In genomic region chr3:20155476-20155875, GRCm38 (mm10) we compare ENCODE assay signal across 8 mouse cellular contexts. TPM values are rescaled to one million over a fixed set of nuclear protein-coding genes. Genes with fewer than 3 reads are reported as not detected.
A peak's percentile ranks its signal among the peaks of the same experiment; 100 is the strongest.
DNase-seq lines count a peak whose midpoint lies in the region; ATAC-seq and TF ChIP-seq lines count a peak whose summit lies in the region.

No protein-coding gene starts in this region.

- H3K9ac ChIP-seq in heart, embryonic 14.5 days (ENCODE audit: low read length) = peak overlapping the region; percentile 99
- no peak overlapping the region for H3K9ac ChIP-seq in intestine, embryonic 14.5 days (ENCODE audit: low read length)
- no peak overlapping the region for H3K9ac ChIP-seq in midbrain, embryonic 13.5 days (replicated peaks)

- H3K27me3 ChIP-seq in heart, embryonic 14.5 days (ENCODE audit: control insufficient read depth, insufficient read depth, low read length) = no peaks in the 10 kb centered on the region
- no peaks in the 10 kb centered on the region for H3K27me3 ChIP-seq in intestine, embryonic 14.5 days (replicated peaks; ENCODE audit: control insufficient read depth, insufficient read depth, low read length)
- H3K27me3 ChIP-seq in midbrain, embryonic 13.5 days = peaks cover 5% of the 10 kb centered on the region; the same call in 1 of the 2 replicates

- H3K4me2 ChIP-seq in heart, embryonic 14.5 days (ENCODE audit: low read length) = peak overlapping the region; percentile 61
- peak overlapping the region; percentile 74 for H3K4me2 ChIP-seq in intestine, embryonic 14.5 days (ENCODE audit: low read length)
- peak overlapping the region; percentile 84 for H3K4me2 ChIP-seq in midbrain, embryonic 13.5 days (replicated peaks)

- 71% methylated on average over 6 of the region's 6 CpGs for WGBS in heart, embryonic 14.5 days
- WGBS in intestine, embryonic 14.5 days = 81% methylated on average over 6 of the region's 6 CpGs
- WGBS in midbrain, embryonic 13.5 days = 90% methylated on average over 6 of the region's 6 CpGs

- ATAC-seq in heart, embryonic 14.5 days (ENCODE audit: insufficient number of reproducible peaks, insufficient read depth, low FRiP score, low read depth) = no peak
- no peak for ATAC-seq in intestine, embryonic 14.5 days (replicated peaks; ENCODE audit: low FRiP score, low TSS enrichment, low read depth)
- ATAC-seq in midbrain, embryonic 13.5 days = no peak

- peaks cover 0 to 12% of the 10 kb centered on the region in 2 experiments; a peak in 2 of 4 replicates for H3K4me1 ChIP-seq in heart, embryonic 14.5 days (ENCODE audit: control insufficient read depth in 2 of 2, insufficient read depth in 2 of 2, low read length in 2 of 2)
- peaks cover 2% of the 10 kb centered on the region; the same call in 1 of the 2 replicates for H3K4me1 ChIP-seq in cortical plate, adult 2 months (ENCODE audit: control insufficient read depth, insufficient read depth, low read length)
- peaks cover 4% of the 10 kb centered on the region; the same call in 1 of the 2 replicates for H3K4me1 ChIP-seq in intestine, embryonic 14.5 days (replicated peaks; ENCODE audit: control insufficient read depth, insufficient read depth, low read length)
- peaks cover 8% of the 10 kb centered on the region; the same call in 1 of the 2 replicates for H3K4me1 ChIP-seq in midbrain, embryonic 13.5 days (replicated peaks)

- DNase-seq in heart, postnatal 25 days (ENCODE audit: low spot score) = no peak
- no peak for DNase-seq in intestine, embryonic 14.5 days (ENCODE audit: low spot score)
- no peak for DNase-seq in spleen, adult 12 weeks (ENCODE audit: low spot score)
- DNase-seq in gastrocnemius, postnatal 10 days = no peak
- DNase-seq in adipocyte (ENCODE audit: low spot score) = no peak

- peak overlapping the region in 1 of 2 experiments; percentile 94; a peak in 2 of 4 replicates for H3K4me3 ChIP-seq in heart, embryonic 14.5 days (ENCODE audit: control insufficient read depth in 1 of 2, insufficient read depth in 1 of 2, low read depth in 1 of 2, low read length in 2 of 2)
- peak overlapping the region; percentile 64; the same call in 1 of the 2 replicates for H3K4me3 ChIP-seq in cortical plate, adult 2 months (ENCODE audit: insufficient read depth, low read length)
- H3K4me3 ChIP-seq in intestine, embryonic 14.5 days (ENCODE audit: low read depth, low read length) = peak overlapping the region; percentile 77; the same call in 1 of the 2 replicates
- H3K4me3 ChIP-seq in midbrain, embryonic 13.5 days (replicated peaks) = peak overlapping the region; percentile 56; the same call in 1 of the 2 replicates

- intact Hi-C loops in heart, postnatal 25 days (cut with DNase I) = loop anchor here (10.0 kb wide), 1 partner anchor 531 kb away; the partner anchor contains the start of gene 1700064H15Rik

- no peak for TF ChIP-seq POLR2A in cortical plate, adult 2 months (IDR thresholded peaks at IDR 0.05; ENCODE audit: extremely low read depth, insufficient read depth, low read length)

- H3K36me3 ChIP-seq in heart, embryonic 14.5 days (ENCODE audit: control insufficient read depth, insufficient read depth, low read length) = peaks cover 23% of the 10 kb centered on the region
- H3K36me3 ChIP-seq in intestine, embryonic 14.5 days (ENCODE audit: control insufficient read depth, insufficient read depth, low read length) = no peaks in the 10 kb centered on the region
- no peaks in the 10 kb centered on the region for H3K36me3 ChIP-seq in midbrain, embryonic 13.5 days

- no peak for TF ChIP-seq CTCF in cortical plate, adult 2 months (IDR thresholded peaks at IDR 0.05; ENCODE audit: extremely low read depth, insufficient read depth, low read length)

- H3K27ac ChIP-seq in heart, embryonic 14.5 days (replicated peaks in 1 of 2; ENCODE audit: control insufficient read depth in 1 of 2, insufficient read depth in 1 of 2, low read depth in 2 of 2, low read length in 2 of 2) = peak overlapping the region in 1 of 2 experiments; percentile 96; a peak in 2 of 4 replicates
- H3K27ac ChIP-seq in cortical plate, adult 2 months (ENCODE audit: insufficient read depth, low read length) = no peak overlapping the region
- H3K27ac ChIP-seq in intestine, embryonic 14.5 days (ENCODE audit: low read depth) = no peak overlapping the region
- H3K27ac ChIP-seq in midbrain, embryonic 13.5 days = no peak overlapping the region

- peaks cover 13% of the 10 kb centered on the region for H3K9me3 ChIP-seq in heart, embryonic 14.5 days (ENCODE audit: control insufficient read depth, low read length)
- peaks cover 4% of the 10 kb centered on the region; the same call in 1 of the 2 replicates for H3K9me3 ChIP-seq in intestine, embryonic 14.5 days (ENCODE audit: control insufficient read depth, low read length)
- H3K9me3 ChIP-seq in midbrain, embryonic 13.5 days = peaks cover 6% of the 10 kb centered on the region; the same call in 1 of the 2 replicates

RNA-seq across cellular contexts. Expression of gene Gyg, which starts 0.4 kb away (rescaled TPM):
- 778 and 797 TPM in 2 replicates for polyA plus RNA-seq in heart, embryonic 14.5 days (2014; fragmentation: Nextera tagmentation; extraction: Ambion mirVana)
- total RNA-seq in heart, postnatal 25 days (2021) = 100 to 1,000 TPM; 145 to 158 TPM
- polyA plus RNA-seq in cortical plate, adult 2 months (2012; rRNA removed) = 37.0 and 38.3 TPM in 2 replicates
- polyA plus RNA-seq in intestine, embryonic 14.5 days (2014; fragmentation: Nextera tagmentation; extraction: Ambion mirVana) = 53.4 and 54.2 TPM in 2 replicates
- polyA plus RNA-seq in midbrain, embryonic 13.5 days (2015; fragmentation: Nextera tagmentation; extraction: Ambion mirVana) = 24.5 and 25.0 TPM in 2 replicates
- total RNA-seq in gastrocnemius, postnatal 10 days (2021) = 100 to 1,000 TPM; 142 to 157 TPM

Comparison
In these comparisons a context has a peak if more than half of its experiments do, and no peak if none do; other contexts are left out.
1. RNA of gene Gyg, which starts 0.4 kb away (polyA plus RNA-seq): 778 to 797 TPM in heart, embryonic 14.5 days; 53.4 to 54.2 TPM in intestine, embryonic 14.5 days, 37.0 to 38.3 TPM in cortical plate, adult 2 months and 24.5 to 25.0 TPM in midbrain, embryonic 13.5 days; every median in the first group is over 10 times any median in the second.
2. Peak in every context shown above with its lines, with median percentiles within 50 percentile points of each other: H3K4me2 ChIP-seq.